Mouse (Mus musculus): ENCODE results near the gene Nell2. TPM values are rescaled to one million over a fixed set of nuclear protein-coding genes. Genes with fewer than 3 reads are reported as not detected.

Nell2 gene
- polyA plus RNA-seq, 1 experiment: 0.46 TPM

GRCm38 (mm10) chr15:95495666-95496065, 32.7 kb downstream of the Nell2 start:
- WGBS: 64% methylated on average over 4 of the region's 4 CpGs
- H3K4me3 ChIP-seq (ENCODE audit: low read depth, low read length): no peak overlapping the region
- H3K4me1 ChIP-seq (ENCODE audit: control insufficient read depth, insufficient read depth, insufficient read length, low read length): no peaks in the 10 kb centered on the region
- no peaks in the 10 kb centered on the region for H3K36me3 ChIP-seq (ENCODE audit: control insufficient read depth, insufficient read depth, low read length)
- no peaks in the 10 kb centered on the region for H3K27me3 ChIP-seq (ENCODE audit: control insufficient read depth, insufficient read depth, low read length)
- TF ChIP-seq POLR2A (IDR thresholded peaks at IDR 0.05; ENCODE audit: low read depth, low read length): no peak
- H3K27ac ChIP-seq (ENCODE audit: insufficient read depth, low read depth, low read length): no peak overlapping the region

- Histone ChIP-seq H3K36me3 (ENCODE audit: control insufficient read depth, insufficient read depth, low read length) (no peaks in the 10 kb centered on the region), H3K4me1 (ENCODE audit: control insufficient read depth, insufficient read depth, insufficient read length, low read length) (no peaks in the 10 kb centered on the region), H3K27ac (ENCODE audit: insufficient read depth, low read depth, low read length) (no peak overlapping the region), H3K27me3 (ENCODE audit: control insufficient read depth, insufficient read depth, low read length) (no peaks in the 10 kb centered on the region), H3K4me3 (ENCODE audit: low read depth, low read length) (no peak overlapping the region)
- no peak for TF ChIP-seq POLR2A (IDR thresholded peaks at IDR 0.05; ENCODE audit: low read depth, low read length)
- TF ChIP-seq CTCF (IDR thresholded peaks at IDR 0.05; ENCODE audit: extremely low read depth, insufficient read length, insufficient replicate concordance, low read depth, low read length): no peak
- WGBS: 80% methylated on average over 8 of the region's 8 CpGs
Observed at GRCm38 (mm10) chr15:95495193-95495592, 33.2 kb downstream of the Nell2 start.

GRCm38 (mm10) chr15:95492201-95492600, 36.2 kb downstream of the Nell2 start:
- Histone ChIP-seq H3K4me1 (ENCODE audit: control insufficient read depth, insufficient read depth, insufficient read length, low read length) (no peaks in the 10 kb centered on the region), H3K4me3 (ENCODE audit: low read depth, low read length) (no peak overlapping the region), H3K36me3 (ENCODE audit: control insufficient read depth, insufficient read depth, low read length) (no peaks in the 10 kb centered on the region), H3K27me3 (ENCODE audit: control insufficient read depth, insufficient read depth, low read length) (no peaks in the 10 kb centered on the region), H3K27ac (ENCODE audit: insufficient read depth, low read depth, low read length) (no peak overlapping the region)
- WGBS: 66% methylated on average over 5 of the region's 5 CpGs
- TF ChIP-seq CTCF (IDR thresholded peaks at IDR 0.05; ENCODE audit: extremely low read depth, insufficient read length, insufficient replicate concordance, low read depth, low read length) (no peak), POLR2A (IDR thresholded peaks at IDR 0.05; ENCODE audit: low read depth, low read length) (no peak)

GRCm38 (mm10) chr15:95489174-95489573, 39.2 kb downstream of the Nell2 start:
- WGBS: 77% methylated on average over 4 of the region's 4 CpGs

DNA sequence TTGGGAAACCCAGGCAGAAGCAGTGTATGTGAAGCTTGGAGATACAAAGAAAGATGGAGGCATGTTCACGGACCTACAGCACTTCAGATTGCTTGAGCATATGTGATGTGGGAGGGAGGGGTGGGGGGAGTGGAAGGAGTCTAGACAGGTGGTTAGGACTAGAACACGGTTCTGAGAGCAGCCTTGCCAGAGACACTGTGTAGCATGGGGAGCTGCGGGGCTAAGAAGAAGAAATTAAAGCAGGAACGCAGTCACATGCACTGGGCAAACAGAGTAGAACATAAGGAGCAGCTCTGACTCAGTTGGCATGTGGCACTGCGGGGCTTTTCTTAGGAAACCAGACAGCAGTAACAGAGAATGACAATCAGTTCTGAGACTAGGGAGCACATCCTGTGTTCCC, 40.4 kb downstream of the Nell2 start:
- no peaks in the 10 kb centered on the region for H3K36me3 ChIP-seq (ENCODE audit: control insufficient read depth, insufficient read depth, low read length)
- 85% methylated on average over 5 of the region's 5 CpGs for WGBS
- H3K4me3 ChIP-seq (ENCODE audit: low read depth, low read length): no peak overlapping the region
- H3K27ac ChIP-seq (ENCODE audit: insufficient read depth, low read depth, low read length): no peak overlapping the region
- TF ChIP-seq POLR2A (IDR thresholded peaks at IDR 0.05; ENCODE audit: low read depth, low read length) (no peak), CTCF (IDR thresholded peaks at IDR 0.05; ENCODE audit: extremely low read depth, insufficient read length, insufficient replicate concordance, low read depth, low read length) (no peak)
- H3K27me3 ChIP-seq (ENCODE audit: control insufficient read depth, insufficient read depth, low read length): no peaks in the 10 kb centered on the region
- H3K4me1 ChIP-seq (ENCODE audit: control insufficient read depth, insufficient read depth, insufficient read length, low read length): no peaks in the 10 kb centered on the region

More at GRCm38 (mm10) chr15:95489174-95489573, 39.2 kb downstream of the Nell2 start:
- Histone ChIP-seq H3K27me3 (ENCODE audit: control insufficient read depth, insufficient read depth, low read length) (no peaks in the 10 kb centered on the region), H3K4me1 (ENCODE audit: control insufficient read depth, insufficient read depth, insufficient read length, low read length) (no peaks in the 10 kb centered on the region), H3K4me3 (ENCODE audit: low read depth, low read length) (no peak overlapping the region), H3K27ac (ENCODE audit: insufficient read depth, low read depth, low read length) (no peak overlapping the region), H3K36me3 (ENCODE audit: control insufficient read depth, insufficient read depth, low read length) (no peaks in the 10 kb centered on the region)
- TF ChIP-seq CTCF (IDR thresholded peaks at IDR 0.05; ENCODE audit: extremely low read depth, insufficient read length, insufficient replicate concordance, low read depth, low read length) (no peak), POLR2A (IDR thresholded peaks at IDR 0.05; ENCODE audit: low read depth, low read length) (no peak)

- WGBS: 82% methylated on average over 9 of the region's 9 CpGs
- Histone ChIP-seq H3K4me3 (ENCODE audit: low read depth, low read length) (no peak overlapping the region), H3K36me3 (ENCODE audit: control insufficient read depth, insufficient read depth, low read length) (no peaks in the 10 kb centered on the region), H3K27me3 (ENCODE audit: control insufficient read depth, insufficient read depth, low read length) (no peaks in the 10 kb centered on the region), H3K27ac (ENCODE audit: insufficient read depth, low read depth, low read length) (no peak overlapping the region), H3K4me1 (ENCODE audit: control insufficient read depth, insufficient read depth, insufficient read length, low read length) (no peaks in the 10 kb centered on the region)
- no peak for TF ChIP-seq CTCF (IDR thresholded peaks at IDR 0.05; ENCODE audit: extremely low read depth, insufficient read length, insufficient replicate concordance, low read depth, low read length)
- TF ChIP-seq POLR2A (IDR thresholded peaks at IDR 0.05; ENCODE audit: low read depth, low read length): no peak
Observed at GRCm38 (mm10) chr15:95482002-95482401, 46.4 kb downstream of the Nell2 start.

- Histone ChIP-seq H3K36me3 (ENCODE audit: control insufficient read depth, insufficient read depth, low read length) (no peaks in the 10 kb centered on the region), H3K4me1 (ENCODE audit: control insufficient read depth, insufficient read depth, insufficient read length, low read length) (no peaks in the 10 kb centered on the region), H3K27me3 (ENCODE audit: control insufficient read depth, insufficient read depth, low read length) (no peaks in the 10 kb centered on the region), H3K4me3 (ENCODE audit: low read depth, low read length) (no peak overlapping the region), H3K27ac (ENCODE audit: insufficient read depth, low read depth, low read length) (no peak overlapping the region)
- WGBS: 83% methylated on average over 4 of the region's 4 CpGs
- TF ChIP-seq POLR2A (IDR thresholded peaks at IDR 0.05; ENCODE audit: low read depth, low read length) (no peak), CTCF (IDR thresholded peaks at IDR 0.05; ENCODE audit: extremely low read depth, insufficient read length, insufficient replicate concordance, low read depth, low read length) (no peak)
Observed at GRCm38 (mm10) chr15:95481585-95481984, 46.8 kb downstream of the Nell2 start.

- no peak overlapping the region for H3K27ac ChIP-seq (ENCODE audit: insufficient read depth, low read depth, low read length)
- H3K36me3 ChIP-seq (ENCODE audit: control insufficient read depth, insufficient read depth, low read length): no peaks in the 10 kb centered on the region
- no peak for TF ChIP-seq CTCF (IDR thresholded peaks at IDR 0.05; ENCODE audit: extremely low read depth, insufficient read length, insufficient replicate concordance, low read depth, low read length)
- no peak for TF ChIP-seq POLR2A (IDR thresholded peaks at IDR 0.05; ENCODE audit: low read depth, low read length)
- H3K4me1 ChIP-seq (ENCODE audit: control insufficient read depth, insufficient read depth, insufficient read length, low read length): no peaks in the 10 kb centered on the region
- WGBS: 80% methylated on average over 3 of the region's 3 CpGs
- no peak overlapping the region for H3K4me3 ChIP-seq (ENCODE audit: low read depth, low read length)
- H3K27me3 ChIP-seq (ENCODE audit: control insufficient read depth, insufficient read depth, low read length): no peaks in the 10 kb centered on the region
Observed at GRCm38 (mm10) chr15:95476440-95476839, 51.9 kb downstream of the Nell2 start.

All from small intestine, adult 2 months (tissue).